In genomic region chr12:118056876-118057275, GRCm38 (mm10) we compare ENCODE assay signal across 13 mouse cellular contexts.
A peak's percentile ranks its signal among the peaks of the same experiment; 100 is the strongest.
DNase-seq lines count a peak whose midpoint lies in the region; ATAC-seq and TF ChIP-seq lines count a peak whose summit lies in the region.
"Had no signal": no experiment of that assay in that cellular context is flagged by ENCODE, and none has a peak within 500 bp of the region (broad histone marks: within the 10 kb centered on the region; RNA-seq: fewer than 3 reads in every experiment).

No protein-coding gene starts in this region.

- H3K4me3 ChIP-seq in hindbrain, embryonic 15.5 days = no peak overlapping the region
- H3K4me3 ChIP-seq in hindbrain, embryonic 13.5 days = no peak overlapping the region
- no peak overlapping the region for H3K4me3 ChIP-seq in midbrain, postnatal 0 days (ENCODE audit: low read depth, low read length)
- H3K4me3 ChIP-seq in midbrain, embryonic 13.5 days (replicated peaks) = no peak overlapping the region
- no peak overlapping the region for H3K4me3 ChIP-seq in kidney, embryonic 16.5 days (ENCODE audit: low read length)
- H3K4me3 ChIP-seq: embryonic facial prominence, embryonic 15.5 days; myocyte had no signal

- H3K9me3 ChIP-seq in hindbrain, embryonic 15.5 days = no peaks in the 10 kb centered on the region
- no peaks in the 10 kb centered on the region for H3K9me3 ChIP-seq in hindbrain, embryonic 13.5 days
- no peaks in the 10 kb centered on the region for H3K9me3 ChIP-seq in midbrain, postnatal 0 days (ENCODE audit: low read length)
- H3K9me3 ChIP-seq in midbrain, embryonic 13.5 days = no peaks in the 10 kb centered on the region
- no peaks in the 10 kb centered on the region for H3K9me3 ChIP-seq in kidney, embryonic 16.5 days (ENCODE audit: low read length)
- H3K9me3 ChIP-seq: embryonic facial prominence, embryonic 15.5 days had no signal

- TF ChIP-seq CTCF in midbrain, postnatal 0 days (IDR thresholded peaks at IDR 0.05) = peak; percentile 73

- no peaks in the 10 kb centered on the region for H3K27me3 ChIP-seq in hindbrain, embryonic 15.5 days
- H3K27me3 ChIP-seq in hindbrain, embryonic 13.5 days = no peaks in the 10 kb centered on the region
- H3K27me3 ChIP-seq in midbrain, postnatal 0 days (ENCODE audit: insufficient read depth, low read length) = no peaks in the 10 kb centered on the region
- no peaks in the 10 kb centered on the region for H3K27me3 ChIP-seq in midbrain, embryonic 13.5 days
- no peaks in the 10 kb centered on the region for H3K27me3 ChIP-seq in kidney, embryonic 16.5 days (ENCODE audit: insufficient read depth, low read length)
- H3K27me3 ChIP-seq: embryonic facial prominence, embryonic 15.5 days had no signal

- no peak overlapping the region for H3K9ac ChIP-seq in hindbrain, embryonic 15.5 days
- H3K9ac ChIP-seq in hindbrain, embryonic 13.5 days = no peak overlapping the region
- no peak overlapping the region for H3K9ac ChIP-seq in midbrain, postnatal 0 days (replicated peaks; ENCODE audit: low read length, poor library complexity, severe bottlenecking)
- no peak overlapping the region for H3K9ac ChIP-seq in midbrain, embryonic 13.5 days (replicated peaks)
- H3K9ac ChIP-seq in kidney, embryonic 16.5 days (replicated peaks; ENCODE audit: low read length) = no peak overlapping the region
- H3K9ac ChIP-seq: embryonic facial prominence, embryonic 15.5 days had no signal

- 60% methylated on average over 10 of the region's 10 CpGs for WGBS in hindbrain, embryonic 15.5 days
- 68% methylated on average over 10 of the region's 10 CpGs for WGBS in hindbrain, embryonic 13.5 days
- WGBS in midbrain, postnatal 0 days = 66% methylated on average over 10 of the region's 10 CpGs
- 75% methylated on average over 10 of the region's 10 CpGs for WGBS in midbrain, embryonic 13.5 days
- WGBS in kidney, embryonic 16.5 days = 66% methylated on average over 10 of the region's 10 CpGs

- H3K4me2 ChIP-seq in hindbrain, embryonic 15.5 days = peak overlapping the region; percentile 27; the same call in 1 of the 2 replicates
- no peak overlapping the region for H3K4me2 ChIP-seq in hindbrain, embryonic 13.5 days
- H3K4me2 ChIP-seq in midbrain, postnatal 0 days (ENCODE audit: low read depth, low read length, poor library complexity, severe bottlenecking) = peak overlapping the region; percentile 12; the same call in 1 of the 2 replicates
- H3K4me2 ChIP-seq in midbrain, embryonic 13.5 days (replicated peaks) = no peak overlapping the region
- H3K4me2 ChIP-seq in kidney, embryonic 16.5 days (replicated peaks; ENCODE audit: low read depth, low read length) = no peak overlapping the region
- H3K4me2 ChIP-seq: embryonic facial prominence, embryonic 15.5 days had no signal

- H3K27ac ChIP-seq in hindbrain, embryonic 15.5 days (replicated peaks) = no peak overlapping the region
- no peak overlapping the region for H3K27ac ChIP-seq in hindbrain, embryonic 13.5 days
- H3K27ac ChIP-seq in midbrain, postnatal 0 days (ENCODE audit: low read depth, low read length) = no peak overlapping the region
- no peak overlapping the region for H3K27ac ChIP-seq in midbrain, embryonic 13.5 days
- H3K27ac ChIP-seq in kidney, embryonic 16.5 days (ENCODE audit: low read length) = no peak overlapping the region
- H3K27ac ChIP-seq: embryonic facial prominence, embryonic 15.5 days had no signal

- no peak for ATAC-seq in hindbrain, embryonic 15.5 days (ENCODE audit: low FRiP score, low read depth)
- no peak for ATAC-seq in hindbrain, embryonic 13.5 days (ENCODE audit: low FRiP score)
- ATAC-seq in midbrain, postnatal 0 days (ENCODE audit: low FRiP score) = no peak
- ATAC-seq in midbrain, embryonic 13.5 days = no peak
- ATAC-seq in kidney, embryonic 16.5 days (ENCODE audit: low FRiP score, low TSS enrichment) = no peak
- no peak for ATAC-seq in erythroblast, adult 5-6 weeks (replicated peaks; ENCODE audit: low FRiP score, poor library complexity, severe bottlenecking)

- H3K36me3 ChIP-seq in hindbrain, embryonic 15.5 days = no peaks in the 10 kb centered on the region
- no peaks in the 10 kb centered on the region for H3K36me3 ChIP-seq in hindbrain, embryonic 13.5 days
- no peaks in the 10 kb centered on the region for H3K36me3 ChIP-seq in midbrain, postnatal 0 days (ENCODE audit: insufficient read depth, low read length)
- no peaks in the 10 kb centered on the region for H3K36me3 ChIP-seq in midbrain, embryonic 13.5 days
- no peaks in the 10 kb centered on the region for H3K36me3 ChIP-seq in kidney, embryonic 16.5 days (ENCODE audit: insufficient read depth, low read length)
- H3K36me3 ChIP-seq: embryonic facial prominence, embryonic 15.5 days had no signal

- H3K4me1 ChIP-seq in hindbrain, embryonic 15.5 days (replicated peaks) = no peaks in the 10 kb centered on the region
- H3K4me1 ChIP-seq in hindbrain, embryonic 13.5 days (replicated peaks) = no peaks in the 10 kb centered on the region
- H3K4me1 ChIP-seq in midbrain, postnatal 0 days (ENCODE audit: insufficient read depth, low read length) = no peaks in the 10 kb centered on the region
- H3K4me1 ChIP-seq in midbrain, embryonic 13.5 days (replicated peaks) = no peaks in the 10 kb centered on the region
- no peaks in the 10 kb centered on the region for H3K4me1 ChIP-seq in kidney, embryonic 16.5 days (ENCODE audit: insufficient read depth, low read length)
- H3K4me1 ChIP-seq: embryonic facial prominence, embryonic 15.5 days had no signal

- peak; percentile 62 for DNase-seq in midbrain, postnatal 0 days (ENCODE audit: low spot score)
- peak; percentile 51 to 66 for DNase-seq in cerebellum, postnatal 25 days
- DNase-seq in right cerebral cortex, postnatal 4 days = peak; percentile 20
- DNase-seq: adrenal gland, postnatal 10 days; kidney, adult 11 months; lung, adult 2 months had no signal

Comparison
In these comparisons a context has a peak if more than half of its experiments do, and no peak if none do; other contexts are left out.
1. H3K4me2 ChIP-seq: peak in hindbrain, embryonic 15.5 days (single experiment) and midbrain, postnatal 0 days (single experiment); none in hindbrain, embryonic 13.5 days (single experiment), midbrain, embryonic 13.5 days (single experiment) and kidney, embryonic 16.5 days (single experiment).
2. Peak in every context shown above with its lines, with median percentiles within 50 percentile points of each other: DNase-seq.